Mouse (Mus musculus) intestine, postnatal 0 days (tissue): ENCODE measurements around the gene Clps. TPM values are rescaled to one million over a fixed set of nuclear protein-coding genes. Genes with fewer than 3 reads are reported as not detected.
A peak's percentile ranks its signal among the peaks of the same experiment; 100 is the strongest.

Experiments
- ATAC-seq: fragments of 200-750 bp; cut with Nextera tagmentation; 2 replicates; pipeline ENCODE4 v1.8.0; 2017; ENCODE audit warnings: mild to moderate bottlenecking, moderate TSS enrichment, moderate library complexity
- H3K27ac ChIP-seq: fragments of 300-500 bp; sonication (generic); 2 replicates; pipeline ENCODE4 v1.5.1; 2014; ENCODE audit warnings: mild to moderate bottlenecking, low read depth, low read length, moderate library complexity
- H3K27me3 ChIP-seq: fragments of 300-500 bp; sonication (generic); replicated peaks from 2 replicates; pipeline ENCODE4 v1.6.1; 2014; ENCODE audit warnings: low read length, mixed read lengths; ENCODE audit not compliant: control insufficient read depth, insufficient read depth
- H3K36me3 ChIP-seq: fragments of 300-500 bp; sonication (generic); 2 replicates; pipeline ENCODE4 v1.6.1; 2014; ENCODE audit warnings: mild to moderate bottlenecking, moderate library complexity; ENCODE audit not compliant: control insufficient read depth, insufficient read depth
- H3K4me1 ChIP-seq: fragments of 300-500 bp; sonication (generic); replicated peaks from 2 replicates; pipeline ENCODE4 v1.6.1; 2014; ENCODE audit warnings: antibody characterized with exemption, low read length, mixed read lengths; ENCODE audit not compliant: control insufficient read depth, insufficient read depth
- H3K4me2 ChIP-seq: fragments of 300-500 bp; sonication (generic); replicated peaks from 2 replicates; pipeline ENCODE4 v1.6.1; 2014; ENCODE audit warnings: low read depth, mild to moderate bottlenecking, moderate library complexity
- H3K4me3 ChIP-seq: fragments of 300-500 bp; sonication (generic); 2 replicates; pipeline ENCODE4 v1.5.1; 2014; ENCODE audit warnings: low read depth, low read length
- H3K9ac ChIP-seq: fragments of 300-500 bp; sonication (generic); 2 replicates; pipeline ENCODE4 v1.6.1; 2014; ENCODE audit warnings: mild to moderate bottlenecking, low read depth, low read length
- H3K9me3 ChIP-seq: fragments of 300-500 bp; sonication (generic); 2 replicates; pipeline ENCODE4 v1.6.1; 2016; ENCODE audit warnings: mixed run types; ENCODE audit not compliant: control insufficient read depth
- CTCF ChIP-seq: sonication (generic); IDR thresholded peaks from 2 replicates; pipeline ENCODE4 v1.5.1; 2016; ENCODE audit warnings: low read depth, mild to moderate bottlenecking, control low read depth, antibody characterized with exemption, moderate library complexity
- WGBS: fragments of 180-500 bp; shearing (Covaris S2); extraction: QIAGEN DNeasy Blood & Tissue Kit; methylation state at CpG from one replicate; pipeline ENCODE4 v1.1.7; 2014; 5-methylcytosine and 5-hydroxymethylcytosine counted together
- polyA plus RNA-seq: library from polyadenylated mRNA; unstranded; fragments of >200 nt; fragmentation: Nextera tagmentation; extraction: Ambion mirVana; gene quantifications from 2 replicates; pipeline ENCODE4 v1.2.1, GENCODE M21; 2015

The Clps gene
- polyA plus RNA-seq, 1 experiment from 2014 or later: 104 TPM

GRCm38 (mm10) chr17:28591476-28591875 lies 30.9 kb upstream of the Clps start:
- H3K9ac ChIP-seq: no peak overlapping the region
- ATAC-seq: no peak
- H3K36me3 ChIP-seq: peaks cover 60% of the 10 kb centered on the region
- no peaks in the 10 kb centered on the region for H3K4me1 ChIP-seq
- no peak for TF ChIP-seq CTCF
- no peaks in the 10 kb centered on the region for H3K9me3 ChIP-seq
- WGBS: 93% methylated on average over 5 of the region's 5 CpGs
- no peaks in the 10 kb centered on the region for H3K27me3 ChIP-seq
- no peak overlapping the region for H3K4me3 ChIP-seq
- H3K27ac ChIP-seq: no peak overlapping the region
- H3K4me2 ChIP-seq: no peak overlapping the region

DNA sequence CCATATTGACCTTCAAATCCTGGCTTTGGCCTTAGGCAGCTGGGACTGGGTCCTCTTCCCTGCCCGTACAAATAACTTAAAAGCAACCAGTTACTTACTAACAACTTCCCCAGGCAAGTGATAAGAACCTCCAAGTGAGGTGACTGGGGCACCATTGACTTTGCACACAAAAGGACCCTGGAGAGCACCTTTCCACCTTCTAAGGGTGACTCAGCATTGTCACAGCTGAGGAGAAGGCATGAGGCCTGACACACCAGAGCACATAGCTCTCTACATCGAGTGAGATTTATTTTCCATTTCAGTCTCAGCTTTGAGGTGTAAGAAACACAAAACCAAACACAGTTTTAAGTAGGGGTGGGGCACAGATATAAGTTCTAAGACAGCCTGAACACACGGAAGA lies 30.0 kb upstream of the Clps start:
- no peak for TF ChIP-seq CTCF
- no peak overlapping the region for H3K4me3 ChIP-seq
- no peak for ATAC-seq
- no peaks in the 10 kb centered on the region for H3K27me3 ChIP-seq
- no peak overlapping the region for H3K9ac ChIP-seq
- H3K4me1 ChIP-seq: no peaks in the 10 kb centered on the region
- no peaks in the 10 kb centered on the region for H3K9me3 ChIP-seq
- H3K27ac ChIP-seq: no peak overlapping the region
- H3K36me3 ChIP-seq: peaks cover 55% of the 10 kb centered on the region
- 77% methylated on average over 3 of the region's 3 CpGs for WGBS
- no peak overlapping the region for H3K4me2 ChIP-seq

GRCm38 (mm10) chr17:28588591-28588990 lies 28.0 kb upstream of the Clps start:
- 71% methylated on average over 2 of the region's 2 CpGs for WGBS
- Histone ChIP-seq H3K27ac (no peak overlapping the region), H3K36me3 (peaks cover 48% of the 10 kb centered on the region)

DNA sequence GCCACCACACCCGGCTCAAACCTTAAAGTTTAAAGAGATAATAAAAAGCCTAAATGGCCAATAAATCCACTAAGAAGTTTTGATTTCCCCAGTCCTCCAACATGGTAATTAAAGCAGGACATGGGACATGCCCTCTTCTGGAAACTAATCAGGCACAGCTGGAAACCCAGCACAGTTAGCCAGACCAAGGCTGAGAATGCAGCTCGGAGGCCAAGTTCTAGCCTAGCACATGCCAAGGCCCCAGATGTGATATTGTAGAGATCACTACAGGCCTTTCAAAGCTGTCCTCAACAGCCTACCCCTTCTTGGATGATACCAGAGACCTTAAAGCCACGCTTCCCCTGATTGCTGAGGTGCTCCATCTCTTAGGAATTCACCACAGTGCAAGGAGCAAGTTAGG lies 25.9 kb upstream of the Clps start:
- TF ChIP-seq CTCF: no peak
- Histone ChIP-seq H3K27me3 (no peaks in the 10 kb centered on the region), H3K27ac (no peak overlapping the region), H3K4me2 (no peak overlapping the region), H3K4me1 (no peaks in the 10 kb centered on the region), H3K4me3 (no peak overlapping the region), H3K36me3 (peaks cover 27% of the 10 kb centered on the region), H3K9me3 (no peaks in the 10 kb centered on the region), H3K9ac (no peak overlapping the region)
- 77% methylated on average over 3 of the region's 3 CpGs for WGBS
- no peak for ATAC-seq

More at GRCm38 (mm10) chr17:28588591-28588990, 28.0 kb upstream of the Clps start:
- H3K4me2 ChIP-seq: no peak overlapping the region
- no peaks in the 10 kb centered on the region for H3K4me1 ChIP-seq
- no peak overlapping the region for H3K4me3 ChIP-seq
- ATAC-seq: no peak
- H3K9me3 ChIP-seq: no peaks in the 10 kb centered on the region
- TF ChIP-seq CTCF: no peak
- H3K9ac ChIP-seq: no peak overlapping the region
- no peaks in the 10 kb centered on the region for H3K27me3 ChIP-seq

GRCm38 (mm10) chr17:28581056-28581455 lies 20.5 kb upstream of the Clps start:
- Histone ChIP-seq H3K36me3 (no peaks in the 10 kb centered on the region), H3K9me3 (no peaks in the 10 kb centered on the region), H3K4me2 (no peak overlapping the region), H3K9ac (no peak overlapping the region), H3K27ac (no peak overlapping the region), H3K4me3 (no peak overlapping the region), H3K4me1 (no peaks in the 10 kb centered on the region), H3K27me3 (no peaks in the 10 kb centered on the region)
- WGBS: 56% methylated on average over 2 of the region's 2 CpGs
- no peak for ATAC-seq
- peak; percentile 34; the same call in 1 of the 2 replicates for TF ChIP-seq CTCF

DNA sequence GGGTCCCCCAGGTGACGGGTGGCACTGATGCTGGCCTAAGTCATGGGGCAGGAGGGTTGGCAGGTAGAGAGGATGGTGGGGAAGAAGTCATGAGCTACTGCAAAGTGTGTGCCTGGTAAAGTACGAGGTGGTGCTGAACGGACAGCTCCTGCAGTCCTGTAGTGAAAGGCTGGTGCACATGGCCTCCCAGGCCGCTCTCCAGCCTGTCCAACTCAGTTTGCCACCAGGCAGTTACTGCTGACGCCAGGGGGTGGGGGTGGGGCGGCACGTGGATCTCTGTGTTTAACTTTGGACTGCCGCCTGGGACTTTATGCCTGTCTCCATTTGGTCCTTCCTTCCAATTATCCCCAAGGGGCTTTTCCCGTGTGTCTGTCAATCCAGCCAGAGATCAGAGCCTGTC lies 19.8 kb upstream of the Clps start:
- TF ChIP-seq CTCF: no peak
- peak; percentile 59 for ATAC-seq
- no peak overlapping the region for H3K9ac ChIP-seq
- no peaks in the 10 kb centered on the region for H3K27me3 ChIP-seq
- no peak overlapping the region for H3K27ac ChIP-seq
- WGBS: 3% methylated on average over 9 of the region's 9 CpGs
- H3K4me1 ChIP-seq: 0 out of 2 replicates have a peak, but pooled peaks cover 4% of the 10 kb centered on the region
- no peaks in the 10 kb centered on the region for H3K9me3 ChIP-seq
- no peaks in the 10 kb centered on the region for H3K36me3 ChIP-seq
- H3K4me2 ChIP-seq: no peak overlapping the region
- no peak overlapping the region for H3K4me3 ChIP-seq
